18 mouse cellular contexts compared by ENCODE assay signal in the genomic region with DNA sequence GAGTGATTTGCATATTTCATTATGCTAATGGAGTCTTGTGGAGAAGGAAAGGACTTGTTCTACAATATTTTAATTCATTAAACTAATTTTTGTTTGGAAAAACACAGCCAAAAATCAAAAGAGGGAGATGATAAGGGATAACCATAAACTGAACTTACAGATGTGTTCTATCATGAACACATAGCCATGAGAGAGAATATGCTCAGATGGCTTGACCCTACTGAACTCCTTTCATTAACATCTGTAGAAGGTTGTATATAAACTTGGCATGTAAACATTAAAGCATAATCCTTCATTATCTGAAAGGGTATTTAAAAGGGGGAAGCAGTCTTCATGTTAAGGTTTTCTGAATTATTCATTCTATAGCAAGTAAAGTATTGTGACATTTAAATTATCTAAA.
DNase-seq lines count a peak whose midpoint lies in the region; ATAC-seq and TF ChIP-seq lines count a peak whose summit lies in the region.
"Had no signal": no experiment of that assay in that cellular context is flagged by ENCODE, and none has a peak within 500 bp of the region (broad histone marks: within the 10 kb centered on the region; RNA-seq: fewer than 3 reads in every experiment).

No protein-coding gene starts in this region.

- H3K9ac ChIP-seq in lung, embryonic 14.5 days, result no peak overlapping the region

- no peaks in the 10 kb centered on the region for H3K4me1 ChIP-seq in lung, embryonic 14.5 days (ENCODE audit: insufficient read depth)

- H3K9me3 ChIP-seq in lung, embryonic 14.5 days (ENCODE audit: low read depth, low read length), result no peaks in the 10 kb centered on the region
- H3K9me3 ChIP-seq: G1E had no signal

- peak; percentile 77; the same call in 1 of the 2 replicates for ATAC-seq in lung, embryonic 14.5 days (ENCODE audit: insufficient read depth)
- ATAC-seq: activated CD4-positive, CD25-positive, alpha-beta regulatory T cell, adult 4 months; CD4-positive, CD25-positive, alpha-beta regulatory T cell, adult 4 months; Patski had no signal

- no peaks in the 10 kb centered on the region for H3K27me3 ChIP-seq in lung, embryonic 14.5 days (ENCODE audit: insufficient read depth, low read length)
- H3K27me3 ChIP-seq: CH12.LX, Patski had no signal

- peak; percentile 68 for DNase-seq in lung, embryonic 14.5 days
- DNase-seq in lung, postnatal 4 days, result no peak
- DNase-seq: adrenal gland, adult 2 months; adrenal gland, adult 8-10 months; adrenal gland, postnatal 10 days; adrenal gland, postnatal 14 days; adrenal gland, postnatal 25 days; adrenal gland, postnatal 36 days; B cell, adult 2 months; cerebellum, adult 11 months; cerebellum, adult 11-12 months; cerebellum, adult 18-20 months; cerebellum, adult 2 months had no signal

- TF ChIP-seq CTCF in lung, embryonic 14.5 days (IDR thresholded peaks at IDR 0.05; ENCODE audit: low read depth), result no peak

- H3K4me3 ChIP-seq in lung, embryonic 14.5 days (ENCODE audit: low read depth, low read length), result no peak overlapping the region

- H3K36me3 ChIP-seq in lung, embryonic 14.5 days (ENCODE audit: insufficient read depth), result no peaks in the 10 kb centered on the region
- H3K36me3 ChIP-seq: G1E had no signal

- H3K27ac ChIP-seq in lung, embryonic 14.5 days (ENCODE audit: low read depth), result no peak overlapping the region

- no peak overlapping the region for H3K4me2 ChIP-seq in lung, embryonic 14.5 days
